Mouse (Mus musculus): ENCODE measurements at regions not wholly inside any gene's neighbourhood (a gene's known extent, or its start where the extent isn't known, plus 50 kb on each side); places are given as distances from the start of the nearest gene placed in this dataset.

- H3K9me3 ChIP-seq (ENCODE audit: control insufficient read depth, low read depth, low read length): no peaks in the 10 kb centered on the region
- no peaks in the 10 kb centered on the region for H3K36me3 ChIP-seq (ENCODE audit: control insufficient read depth, insufficient read depth, low read length)
- no peak overlapping the region for H3K9ac ChIP-seq (replicated peaks; ENCODE audit: low read depth, low read length)
- no peaks in the 10 kb centered on the region for H3K4me1 ChIP-seq (ENCODE audit: control insufficient read depth, insufficient read depth, low read length)
- no peak overlapping the region for H3K4me2 ChIP-seq (replicated peaks; ENCODE audit: low read depth, low read length)
- no peak overlapping the region for H3K4me3 ChIP-seq (ENCODE audit: low read depth, low read length)
- ATAC-seq (ENCODE audit: insufficient number of reproducible peaks, insufficient read depth, low FRiP score, low read depth): no peak
- H3K27ac ChIP-seq (ENCODE audit: low read length): no peak overlapping the region
- WGBS: 64% methylated on average over 2 of the region's 2 CpGs
- no peaks in the 10 kb centered on the region for H3K27me3 ChIP-seq (ENCODE audit: control insufficient read depth, insufficient read depth, low read length)
Measured at GRCm38 (mm10) chr3:6683679-6684078, 63.4 kb upstream of the 1700008P02Rik start.

DNA sequence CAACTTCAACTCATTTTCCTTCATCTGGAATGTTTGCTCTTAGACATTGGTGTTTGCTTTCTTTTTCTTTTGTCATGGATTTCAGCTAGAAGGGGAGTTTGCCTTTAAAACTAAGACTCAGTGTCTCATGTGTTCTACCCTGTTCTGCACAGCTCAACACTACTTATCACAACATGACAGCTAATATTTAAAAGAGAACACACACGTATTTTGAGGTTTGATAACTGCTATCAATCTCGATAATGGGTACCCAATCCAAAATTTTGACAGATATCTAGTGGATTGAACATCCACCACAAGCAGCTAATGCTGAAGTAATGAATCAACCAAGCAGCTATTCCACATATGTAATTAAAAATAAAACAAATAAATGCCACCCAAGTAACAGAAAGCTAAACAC is 61.2 kb upstream of the 1700008P02Rik start:
- no peak for ATAC-seq (ENCODE audit: insufficient number of reproducible peaks, insufficient read depth, low FRiP score, low read depth)
- no peaks in the 10 kb centered on the region for H3K9me3 ChIP-seq (ENCODE audit: control insufficient read depth, low read depth, low read length)
- H3K36me3 ChIP-seq (ENCODE audit: control insufficient read depth, insufficient read depth, low read length): no peaks in the 10 kb centered on the region
- H3K4me2 ChIP-seq (replicated peaks; ENCODE audit: low read depth, low read length): no peak overlapping the region
- H3K4me1 ChIP-seq (ENCODE audit: control insufficient read depth, insufficient read depth, low read length): no peaks in the 10 kb centered on the region
- no peak overlapping the region for H3K4me3 ChIP-seq (ENCODE audit: low read depth, low read length)
- H3K9ac ChIP-seq (replicated peaks; ENCODE audit: low read depth, low read length): no peak overlapping the region
- no peak overlapping the region for H3K27ac ChIP-seq (ENCODE audit: low read length)
- H3K27me3 ChIP-seq (ENCODE audit: control insufficient read depth, insufficient read depth, low read length): no peaks in the 10 kb centered on the region
- WGBS: 56% methylated on average over 2 of the region's 2 CpGs

DNA sequence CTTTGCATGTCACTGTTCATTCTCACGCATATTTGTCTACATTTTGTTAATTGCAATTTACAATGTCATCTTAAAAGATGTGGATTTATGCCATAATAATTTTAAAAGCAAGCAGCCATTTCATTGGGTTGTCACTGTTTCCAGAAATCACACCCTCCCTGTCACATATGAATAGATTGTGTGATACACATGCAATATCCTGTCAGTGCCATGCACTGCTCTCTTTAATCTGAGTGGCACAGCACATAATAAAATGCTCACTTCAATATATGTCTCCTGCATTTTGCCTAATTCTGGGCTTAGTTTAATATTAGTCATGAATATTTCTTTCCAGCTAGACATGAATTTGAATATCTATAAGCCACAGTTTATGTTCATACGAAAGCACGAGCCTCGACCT is 56.1 kb upstream of the 1700008P02Rik start:
- Histone ChIP-seq H3K4me3 (ENCODE audit: low read depth, low read length) (no peak overlapping the region), H3K36me3 (ENCODE audit: control insufficient read depth, insufficient read depth, low read length) (no peaks in the 10 kb centered on the region), H3K4me1 (ENCODE audit: control insufficient read depth, insufficient read depth, low read length) (no peaks in the 10 kb centered on the region), H3K27ac (ENCODE audit: low read length) (no peak overlapping the region), H3K9me3 (ENCODE audit: control insufficient read depth, low read depth, low read length) (no peaks in the 10 kb centered on the region), H3K9ac (replicated peaks; ENCODE audit: low read depth, low read length) (no peak overlapping the region), H3K4me2 (replicated peaks; ENCODE audit: low read depth, low read length) (no peak overlapping the region), H3K27me3 (ENCODE audit: control insufficient read depth, insufficient read depth, low read length) (no peaks in the 10 kb centered on the region)
- ATAC-seq (ENCODE audit: insufficient number of reproducible peaks, insufficient read depth, low FRiP score, low read depth): no peak
- WGBS: 83% methylated on average over 4 of the region's 4 CpGs

- H3K4me1 ChIP-seq (ENCODE audit: control insufficient read depth, insufficient read depth, low read length): no peaks in the 10 kb centered on the region
- no peak overlapping the region for H3K4me2 ChIP-seq (replicated peaks; ENCODE audit: low read depth, low read length)
- no peaks in the 10 kb centered on the region for H3K9me3 ChIP-seq (ENCODE audit: control insufficient read depth, low read depth, low read length)
- no peaks in the 10 kb centered on the region for H3K36me3 ChIP-seq (ENCODE audit: control insufficient read depth, insufficient read depth, low read length)
- H3K9ac ChIP-seq (replicated peaks; ENCODE audit: low read depth, low read length): no peak overlapping the region
- no peak for ATAC-seq (ENCODE audit: insufficient number of reproducible peaks, insufficient read depth, low FRiP score, low read depth)
- H3K4me3 ChIP-seq (ENCODE audit: low read depth, low read length): no peak overlapping the region
- H3K27ac ChIP-seq (ENCODE audit: low read length): no peak overlapping the region
- 44% methylated on average over 3 of the region's 3 CpGs for WGBS
- H3K27me3 ChIP-seq (ENCODE audit: control insufficient read depth, insufficient read depth, low read length): no peaks in the 10 kb centered on the region
Measured at GRCm38 (mm10) chr3:6675354-6675753, 55.1 kb upstream of the 1700008P02Rik start.

Measured in stomach, embryonic 14.5 days (tissue).